Comparison of ENCODE assay signal across 10 mouse cellular contexts in genomic region chr14:59467798-59468197, GRCm38 (mm10). TPM values are rescaled to one million over a fixed set of nuclear protein-coding genes. Genes with fewer than 3 reads are reported as not detected.
DNase-seq lines count a peak whose midpoint lies in the region; TF ChIP-seq lines count a peak whose summit lies in the region.
"Had no signal": no experiment of that assay in that cellular context is flagged by ENCODE, and none has a peak within 500 bp of the region (broad histone marks: within the 10 kb centered on the region; RNA-seq: fewer than 3 reads in every experiment).

No protein-coding gene starts in this region.

- TF ChIP-seq CTCF in MEL (IDR thresholded peaks at IDR 0.05 in 2 of 3, conservative IDR thresholded peaks at IDR 0.05 in 1 of 3; ENCODE audit: control insufficient read depth in 1 of 3, insufficient read depth in 1 of 3, low read depth in 2 of 3, low read length in 3 of 3, poor library complexity in 1 of 3, severe bottlenecking in 1 of 3), result peak in 1 of 3 experiments; percentile 44; a peak in 2 of 6 replicates

- peak; percentile 33 for TF ChIP-seq RAD21 in MEL (IDR thresholded peaks at IDR 0.05; ENCODE audit: low read depth, low read length)

- DNase-seq in cerebellum, postnatal 14 days, result peak; percentile 9 to 10
- DNase-seq in cerebellum, adult 11-12 months, result no peak
- DNase-seq in layer of hippocampus, adult 11-12 months (ENCODE audit: low spot score), result peak; percentile 17
- no peak for DNase-seq in layer of hippocampus, postnatal 25 days (ENCODE audit: extremely low spot score in 1 of 2, low spot score in 1 of 2)
- DNase-seq in MEL (ENCODE audit: low read depth, low spot score), result peak; percentile 25
- peak; percentile 35 for DNase-seq in lung, postnatal 10 days
- no peak for DNase-seq in right cerebral cortex, adult 2 months (ENCODE audit: low spot score in 2 of 2)
- no peak for DNase-seq in adrenal gland, adult 2 months
- DNase-seq: cerebellum, adult 9-11 months had no signal

- no peaks in the 10 kb centered on the region for H3K79me2 ChIP-seq in MEL (ENCODE audit: control insufficient read depth, insufficient read depth, low read length, poor library complexity)

- H3K4me1 ChIP-seq in MEL (ENCODE audit: control insufficient read depth in 1 of 2, insufficient read depth in 2 of 2, low read length in 2 of 2), result peaks cover 2 to 9% of the 10 kb centered on the region in 2 experiments; a peak in 3 of 4 replicates
- H3K4me1 ChIP-seq: hindbrain, embryonic 15.5 days had no signal

- no peaks in the 10 kb centered on the region for H3K27me3 ChIP-seq in MEL (ENCODE audit: control insufficient read depth in 1 of 2, insufficient read depth in 2 of 2, low read length in 2 of 2)
- H3K27me3 ChIP-seq: hindbrain, embryonic 15.5 days had no signal

- no peak overlapping the region for H3K9ac ChIP-seq in MEL (ENCODE audit: control insufficient read depth, low read depth, low read length, poor library complexity, severe bottlenecking)
- H3K9ac ChIP-seq: hindbrain, embryonic 15.5 days had no signal

- no peak for TF ChIP-seq POLR2A in MEL (IDR thresholded peaks at IDR 0.05; ENCODE audit: control insufficient read depth in 1 of 2, insufficient read depth in 1 of 2, low read depth in 1 of 2, low read length in 2 of 2, poor library complexity in 1 of 2)

- no peak for TF ChIP-seq EP300 in MEL (IDR thresholded peaks at IDR 0.05; ENCODE audit: low read depth in 1 of 2, low read length in 2 of 2)

- H3K4me3 ChIP-seq in MEL (ENCODE audit: control insufficient read depth in 1 of 2, insufficient read depth in 1 of 2, low read depth in 2 of 2, low read length in 2 of 2), result no peak overlapping the region
- H3K4me3 ChIP-seq: hindbrain, embryonic 15.5 days had no signal

- H3K36me3 ChIP-seq in MEL (ENCODE audit: control insufficient read depth in 1 of 2, insufficient read depth in 2 of 2, low read length in 2 of 2), result peaks cover under 1 to 9% of the 10 kb centered on the region in 2 experiments

- H3K9me3 ChIP-seq in MEL (replicated peaks; ENCODE audit: insufficient read depth, low read length), result no peaks in the 10 kb centered on the region
- H3K9me3 ChIP-seq: hindbrain, embryonic 15.5 days had no signal

- H3K27ac ChIP-seq in MEL (ENCODE audit: control insufficient read depth, low read depth, low read length), result no peak overlapping the region
- H3K27ac ChIP-seq: hindbrain, embryonic 15.5 days had no signal

TF ChIP-seq in MEL, 35 proteins besides CTCF, POLR2A, EP300 and RAD21:
- TF ChIP-seq MAZ (IDR thresholded peaks at IDR 0.05; ENCODE audit: low read depth, low read length), result no peak
- TF ChIP-seq SMC3 (IDR thresholded peaks at IDR 0.05; ENCODE audit: low read depth, low read length), result peak; percentile 33; the same call in 1 of the 2 replicates

RNA-seq across cellular contexts. Expression of gene Cab39l, which starts 27.0 kb away (rescaled TPM):
- 10 to 100 TPM; 18.0 to 20.2 TPM for total RNA-seq in layer of hippocampus, postnatal 25 days (2021)
- total RNA-seq in MEL (2012; rRNA removed), result 22.6 and 24.2 TPM in 2 replicates
- polyA plus RNA-seq in MEL (2012; ENCODE audit: insufficient read depth in 1 of 2, insufficient read length in 2 of 2, low read depth in 1 of 2, low replicate concordance in 2 of 2, missing spikeins in 1 of 2), result 10 to 100 TPM in 1 of 2 experiments, not detected in 1; 34.0 TPM
- 10 to 100 TPM; 42.0 to 45.3 TPM for total RNA-seq in adrenal gland, adult 2 months (2021)
- polyA plus RNA-seq in adrenal gland, adult 2 months (2012; rRNA removed), result 3.8 and 5.1 TPM in 2 replicates

RNA-seq across cellular contexts. Expression of gene Setdb2, which starts 27.1 kb away (rescaled TPM):
- total RNA-seq in layer of hippocampus, postnatal 25 days (2021), result 1 to 10 TPM; 5.7 to 6.8 TPM
- total RNA-seq in MEL (2012; rRNA removed), result 18.3 and 20.2 TPM in 2 replicates
- 10 to 100 TPM in 1 of 2 experiments, not detected in 1; 10.8 TPM for polyA plus RNA-seq in MEL (2012; ENCODE audit: insufficient read depth in 1 of 2, insufficient read length in 2 of 2, low read depth in 1 of 2, low replicate concordance in 2 of 2, missing spikeins in 1 of 2)
- 1 to 10 TPM; 4.3 to 6.8 TPM for total RNA-seq in adrenal gland, adult 2 months (2021)
- polyA plus RNA-seq in adrenal gland, adult 2 months (2012; rRNA removed), result 9.4 and 10.5 TPM in 2 replicates

Comparison
In these comparisons a context has a peak if more than half of its experiments do, and no peak if none do; other contexts are left out.
1. DNase-seq: peak in cerebellum, postnatal 14 days (2 of 2), layer of hippocampus, adult 11-12 months (single experiment), MEL (single experiment) and lung, postnatal 10 days (single experiment); none in cerebellum, adult 11-12 months (single experiment), layer of hippocampus, postnatal 25 days (0 of 2), right cerebral cortex, adult 2 months (0 of 2) and adrenal gland, adult 2 months (single experiment).